Mouse (Mus musculus): ENCODE results near the gene Sh3yl1. TPM values are rescaled to one million over a fixed set of nuclear protein-coding genes. Genes with fewer than 3 reads are reported as not detected.

Sh3yl1 gene
- polyA plus RNA-seq, 1 experiment from 2014 or later = 49.7 TPM

DNA sequence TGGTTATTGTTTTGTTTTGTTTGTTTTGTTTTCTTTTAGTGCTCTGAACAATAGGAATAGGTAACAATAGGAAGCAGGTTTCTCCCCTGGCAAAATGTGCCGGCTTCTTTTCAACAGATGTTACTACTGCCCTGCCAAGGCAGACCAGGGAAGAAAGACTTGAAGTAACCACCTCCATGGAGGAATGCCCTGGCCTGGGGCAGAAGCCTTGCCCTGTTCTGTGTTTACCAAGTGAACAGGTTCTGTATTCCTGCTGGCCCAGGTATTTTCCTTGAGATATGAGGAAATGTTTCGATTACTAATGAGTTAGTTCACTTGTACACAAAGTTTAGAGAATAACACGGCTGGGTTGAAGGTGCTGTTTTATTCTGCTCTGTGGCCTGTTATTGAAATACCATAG is 1.4 kb downstream of the Sh3yl1 start:
- Histone ChIP-seq H3K4me1 (replicated peaks; ENCODE audit: control insufficient read depth, insufficient read depth) (peaks cover 5% of the 10 kb centered on the region), H3K36me3 (ENCODE audit: control insufficient read depth, insufficient read depth, low read length) (no peaks in the 10 kb centered on the region), H3K27ac (replicated peaks) (peak overlapping the region; percentile 41), H3K27me3 (ENCODE audit: control insufficient read depth, insufficient read depth, low read length) (no peaks in the 10 kb centered on the region), H3K4me2 (replicated peaks; ENCODE audit: low read depth) (peak overlapping the region; percentile 86), H3K9me3 (ENCODE audit: control insufficient read depth, low read length) (no peaks in the 10 kb centered on the region), H3K9ac (ENCODE audit: low read length) (no peak overlapping the region; the same call in 1 of the 2 replicates), H3K4me3 (ENCODE audit: low read depth, low read length) (peak overlapping the region; percentile 68)
- DNase-seq (ENCODE audit: low spot score) (peak; percentile 45), ATAC-seq (ENCODE audit: low FRiP score, low TSS enrichment) (peak; percentile 63)
- TF ChIP-seq CTCF (IDR thresholded peaks at IDR 0.05; ENCODE audit: low read depth) = no peak
- no peak for TF ChIP-seq EP300 (optimal IDR thresholded peaks at IDR 0.05)
- WGBS = 46% methylated on average over 3 of the region's 3 CpGs

DNA sequence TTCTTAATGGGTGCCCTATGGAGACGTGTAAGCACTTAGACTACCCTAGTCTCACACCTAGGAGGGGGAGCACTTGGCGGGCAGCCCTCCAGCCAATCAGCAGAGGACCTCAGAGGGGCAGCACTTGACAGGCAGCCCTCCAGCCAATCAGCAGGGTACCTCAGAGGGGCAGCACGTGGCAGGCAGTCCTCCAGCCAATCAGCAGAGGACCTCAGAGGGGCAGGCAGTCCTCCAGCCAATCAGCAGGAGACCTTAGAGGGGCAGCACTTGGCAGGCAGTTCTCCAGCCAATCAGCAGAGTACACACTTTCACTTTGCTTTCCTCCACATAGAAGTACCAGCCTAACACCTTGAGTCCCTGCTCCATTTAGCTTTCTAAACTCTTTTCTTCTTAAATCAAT is 10.9 kb downstream of the Sh3yl1 start:
- Histone ChIP-seq H3K4me3 (ENCODE audit: low read depth, low read length) (no peak overlapping the region), H3K9me3 (ENCODE audit: control insufficient read depth, low read length) (no peaks in the 10 kb centered on the region), H3K4me1 (replicated peaks; ENCODE audit: control insufficient read depth, insufficient read depth) (no peaks in the 10 kb centered on the region), H3K36me3 (ENCODE audit: control insufficient read depth, insufficient read depth, low read length) (no peaks in the 10 kb centered on the region), H3K27ac (replicated peaks) (no peak overlapping the region), H3K27me3 (ENCODE audit: control insufficient read depth, insufficient read depth, low read length) (no peaks in the 10 kb centered on the region), H3K4me2 (replicated peaks; ENCODE audit: low read depth) (no peak overlapping the region), H3K9ac (ENCODE audit: low read length) (no peak overlapping the region)
- TF ChIP-seq CTCF (IDR thresholded peaks at IDR 0.05; ENCODE audit: low read depth) (no peak), EP300 (optimal IDR thresholded peaks at IDR 0.05) (no peak)
- DNase-seq (ENCODE audit: low spot score) (no peak), ATAC-seq (ENCODE audit: low FRiP score, low TSS enrichment) (no peak)
- 81% methylated on average over 3 of the region's 3 CpGs for WGBS

DNA sequence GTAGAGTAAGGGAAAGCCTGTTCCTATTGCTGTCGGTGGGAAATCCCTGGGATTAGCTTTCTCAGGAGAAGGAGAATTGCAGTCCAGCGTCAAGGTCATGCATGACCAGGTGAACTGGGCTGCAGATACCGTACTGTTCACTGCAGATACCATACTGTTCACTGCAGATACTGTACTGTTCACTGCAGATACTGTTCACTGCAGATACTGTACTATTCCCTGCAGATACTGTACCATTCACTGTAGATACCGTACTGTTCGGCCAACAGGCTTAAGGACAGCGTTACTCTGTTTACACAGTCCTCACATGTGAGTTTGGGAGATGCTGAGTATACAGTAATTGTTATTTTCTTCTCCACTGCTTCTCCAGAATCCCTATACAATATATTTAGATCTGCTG is 16.7 kb downstream of the Sh3yl1 start:
- TF ChIP-seq EP300 (optimal IDR thresholded peaks at IDR 0.05) (no peak), CTCF (IDR thresholded peaks at IDR 0.05; ENCODE audit: low read depth) (no peak)
- Histone ChIP-seq H3K9me3 (ENCODE audit: control insufficient read depth, low read length) (no peaks in the 10 kb centered on the region), H3K4me2 (replicated peaks; ENCODE audit: low read depth) (no peak overlapping the region), H3K4me1 (replicated peaks; ENCODE audit: control insufficient read depth, insufficient read depth) (no peaks in the 10 kb centered on the region), H3K9ac (ENCODE audit: low read length) (no peak overlapping the region), H3K4me3 (ENCODE audit: low read depth, low read length) (no peak overlapping the region), H3K27me3 (ENCODE audit: control insufficient read depth, insufficient read depth, low read length) (no peaks in the 10 kb centered on the region), H3K36me3 (ENCODE audit: control insufficient read depth, insufficient read depth, low read length) (no peaks in the 10 kb centered on the region), H3K27ac (replicated peaks) (no peak overlapping the region)
- WGBS = 83% methylated on average over 6 of the region's 6 CpGs
- DNase-seq (ENCODE audit: low spot score) = no peak
- no peak for ATAC-seq (ENCODE audit: low FRiP score, low TSS enrichment)

DNA sequence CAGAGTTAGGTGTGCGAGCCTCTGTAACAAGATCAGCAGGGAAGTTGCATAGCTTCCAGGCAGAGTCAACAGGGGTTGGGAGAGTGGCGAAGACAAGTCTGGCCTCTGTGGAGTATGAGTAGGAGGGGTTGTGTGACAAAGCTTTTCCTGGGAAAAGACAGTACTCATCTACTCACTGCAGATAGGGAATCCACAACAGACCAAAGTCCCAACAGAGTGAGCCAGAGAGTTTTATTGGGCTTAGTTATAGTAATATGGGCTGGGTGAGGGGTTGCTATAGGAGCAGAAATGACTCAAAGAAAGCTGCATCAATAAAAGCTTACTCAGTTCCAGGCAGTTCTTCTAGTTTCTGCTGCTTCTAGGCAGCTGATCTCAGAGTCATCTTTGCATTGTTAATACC is 21.8 kb downstream of the Sh3yl1 start:
- no peak overlapping the region for H3K27ac ChIP-seq (replicated peaks)
- TF ChIP-seq EP300 (optimal IDR thresholded peaks at IDR 0.05) (no peak), CTCF (IDR thresholded peaks at IDR 0.05; ENCODE audit: low read depth) (no peak)
- H3K9ac ChIP-seq (ENCODE audit: low read length) = no peak overlapping the region
- WGBS = 72% methylated on average over 2 of the region's 2 CpGs
- no peak overlapping the region for H3K4me3 ChIP-seq (ENCODE audit: low read depth, low read length)
- H3K9me3 ChIP-seq (ENCODE audit: control insufficient read depth, low read length) = no peaks in the 10 kb centered on the region
- no peak for DNase-seq (ENCODE audit: low spot score)
- H3K4me2 ChIP-seq (replicated peaks; ENCODE audit: low read depth) = no peak overlapping the region
- H3K27me3 ChIP-seq (ENCODE audit: control insufficient read depth, insufficient read depth, low read length) = no peaks in the 10 kb centered on the region
- H3K4me1 ChIP-seq (replicated peaks; ENCODE audit: control insufficient read depth, insufficient read depth) = no peaks in the 10 kb centered on the region
- peak; percentile 40; the same call in 1 of the 2 replicates for ATAC-seq (ENCODE audit: low FRiP score, low TSS enrichment)
- H3K36me3 ChIP-seq (ENCODE audit: control insufficient read depth, insufficient read depth, low read length) = no peaks in the 10 kb centered on the region

DNA sequence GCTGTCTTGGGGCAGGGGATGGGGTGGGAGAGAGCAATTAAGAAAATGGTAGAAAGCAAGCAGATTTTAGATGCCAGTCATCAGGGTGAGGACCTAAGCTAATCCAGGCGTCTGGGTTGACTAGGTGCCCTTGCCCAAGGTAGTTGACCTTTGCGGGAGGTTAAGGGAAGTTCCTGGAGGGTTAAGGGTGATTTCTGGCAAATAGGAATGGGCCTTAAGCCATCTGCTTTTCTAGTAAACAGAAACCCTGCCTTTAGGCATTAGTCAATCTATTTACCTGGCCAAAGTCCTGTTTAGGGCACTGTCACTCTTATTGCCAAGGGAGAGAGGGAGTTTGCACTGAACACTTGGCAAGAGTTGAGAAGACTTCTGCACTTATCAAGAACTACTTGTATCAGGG is 25.4 kb downstream of the Sh3yl1 start:
- no peaks in the 10 kb centered on the region for H3K4me1 ChIP-seq (replicated peaks; ENCODE audit: control insufficient read depth, insufficient read depth)
- no peak overlapping the region for H3K9ac ChIP-seq (ENCODE audit: low read length)
- no peak overlapping the region for H3K4me2 ChIP-seq (replicated peaks; ENCODE audit: low read depth)
- 0 out of 2 replicates have a peak, but pooled peaks cover 3% of the 10 kb centered on the region for H3K36me3 ChIP-seq (ENCODE audit: control insufficient read depth, insufficient read depth, low read length)
- H3K4me3 ChIP-seq (ENCODE audit: low read depth, low read length) = no peak overlapping the region
- H3K27me3 ChIP-seq (ENCODE audit: control insufficient read depth, insufficient read depth, low read length) = no peaks in the 10 kb centered on the region
- H3K9me3 ChIP-seq (ENCODE audit: control insufficient read depth, low read length) = no peaks in the 10 kb centered on the region
- 75% methylated on average over 2 of the region's 2 CpGs for WGBS
- no peak for TF ChIP-seq EP300 (optimal IDR thresholded peaks at IDR 0.05)
- TF ChIP-seq CTCF (IDR thresholded peaks at IDR 0.05; ENCODE audit: low read depth) = no peak
- no peak for DNase-seq (ENCODE audit: low spot score)
- H3K27ac ChIP-seq (replicated peaks) = no peak overlapping the region
- peak; percentile 63; the same call in 1 of the 2 replicates for ATAC-seq (ENCODE audit: low FRiP score, low TSS enrichment)

DNA sequence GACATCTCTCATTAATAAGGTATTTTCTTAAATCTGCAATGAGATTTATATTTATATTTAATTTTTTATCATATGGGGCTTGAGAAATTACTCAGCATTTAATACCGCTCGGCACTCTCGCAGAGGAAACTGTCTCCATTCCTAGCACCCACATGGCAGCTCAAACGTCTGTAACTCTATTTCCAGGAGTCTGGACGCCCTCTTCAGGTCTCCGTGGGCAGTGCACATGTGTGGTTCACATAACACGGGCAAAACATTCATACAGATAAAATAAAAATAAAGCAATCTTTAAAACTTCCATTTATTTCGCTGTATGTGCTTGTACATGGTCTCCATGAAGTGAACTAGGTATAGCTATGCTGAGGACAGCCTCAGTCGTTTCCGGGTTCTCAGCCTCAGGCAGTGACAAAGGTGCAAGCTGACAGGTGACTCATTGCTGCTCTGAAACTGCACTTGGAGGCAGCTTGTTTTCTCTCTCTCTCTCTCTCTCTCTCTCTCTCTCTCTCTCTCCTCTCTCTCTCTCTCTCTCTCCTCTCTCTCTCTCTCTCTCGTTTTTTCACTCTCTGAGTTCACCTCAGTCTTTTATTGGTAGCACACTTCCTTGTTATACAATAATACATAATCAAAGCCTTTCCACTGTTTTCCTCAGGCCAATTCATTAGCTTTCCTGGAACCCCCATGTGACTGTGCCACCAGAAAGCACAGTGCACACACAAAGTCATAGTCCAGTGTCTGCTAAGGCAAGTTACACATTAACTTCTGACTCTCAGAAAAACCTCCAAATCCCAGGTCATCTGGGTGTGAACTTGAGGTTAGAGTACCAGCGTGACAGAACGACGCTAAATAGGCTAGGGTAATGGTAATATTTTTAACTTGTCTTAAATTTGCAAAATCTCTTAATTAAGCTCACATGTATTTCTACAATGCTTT is 31.9 kb downstream of the Sh3yl1 start:
- Histone ChIP-seq H3K4me3 (ENCODE audit: low read depth, low read length) (no peak overlapping the region), H3K36me3 (ENCODE audit: control insufficient read depth, insufficient read depth, low read length) (0 out of 2 replicates have a peak, but pooled peaks cover 3% of the 10 kb centered on the region), H3K27me3 (ENCODE audit: control insufficient read depth, insufficient read depth, low read length) (no peaks in the 10 kb centered on the region), H3K4me1 (replicated peaks; ENCODE audit: control insufficient read depth, insufficient read depth) (no peaks in the 10 kb centered on the region), H3K9ac (ENCODE audit: low read length) (no peak overlapping the region), H3K27ac (replicated peaks) (peak overlapping the region; percentile 59; the same call in 1 of the 2 replicates), H3K4me2 (replicated peaks; ENCODE audit: low read depth) (no peak overlapping the region), H3K9me3 (ENCODE audit: control insufficient read depth, low read length) (no peaks in the 10 kb centered on the region)
- peak; percentile 97 for ATAC-seq (ENCODE audit: low FRiP score, low TSS enrichment)
- DNase-seq (ENCODE audit: low spot score) = peak; percentile 63
- 68% methylated on average over 14 of the region's 14 CpGs for WGBS
- peak; percentile 32 for TF ChIP-seq CTCF (IDR thresholded peaks at IDR 0.05; ENCODE audit: low read depth)
- TF ChIP-seq EP300 (optimal IDR thresholded peaks at IDR 0.05) = no peak
